Mouse (Mus musculus): ENCODE measurements around the gene Cdca7. TPM values are rescaled to one million over a fixed set of nuclear protein-coding genes. Genes with fewer than 3 reads are reported as not detected.

The Cdca7 gene
- 10.9 and 15.0 TPM in 2 replicates for total RNA-seq (2021)
- long read RNA-seq, experiment 1, transcript Cdca7-201 (9 exons, 2,424 nt) = major isoform, 30 of 33 reads
- long read RNA-seq, experiment 1, partial matches to known transcripts = 1 of 33 reads
- long read RNA-seq, experiment 1, other reads (novel, unspliced or antisense) = 2 of 33 reads
- long read RNA-seq, experiment 2, transcript Cdca7-201 (9 exons, 2,424 nt) = major isoform, 8 of 9 reads
- long read RNA-seq, experiment 2, partial matches to known transcripts = 0 of 9 reads
- long read RNA-seq, experiment 2, other reads (novel, unspliced or antisense) = 1 of 9 reads

- peak; percentile 83 for DNase-seq
Measured at GRCm38 (mm10) chr2:72475797-72476485, at the start of gene Cdca7. Gene Cdca7 (plus strand): TSS chr2:72476159.

- DNase-seq = no peak
Measured at GRCm38 (mm10) chr2:72426776-72427175, 49.2 kb upstream of the Cdca7 start.

GRCm38 (mm10) chr2:72427288-72427687, 48.7 kb upstream of the Cdca7 start:
- DNase-seq = no peak

GRCm38 (mm10) chr2:72438941-72439533, 36.9 kb upstream of the Cdca7 start:
- DNase-seq = peak; percentile 71

- no peak for DNase-seq
Measured at GRCm38 (mm10) chr2:72441010-72441409, 34.9 kb upstream of the Cdca7 start.

GRCm38 (mm10) chr2:72442825-72443224, 33.1 kb upstream of the Cdca7 start:
- DNase-seq = no peak

- DNase-seq = no peak
Measured at GRCm38 (mm10) chr2:72443960-72444359, 32.0 kb upstream of the Cdca7 start.

- no peak for DNase-seq
Measured at GRCm38 (mm10) chr2:72446106-72446505, 29.9 kb upstream of the Cdca7 start.

GRCm38 (mm10) chr2:72446615-72447014, 29.3 kb upstream of the Cdca7 start:
- no peak for DNase-seq

GRCm38 (mm10) chr2:72453563-72453962, 22.4 kb upstream of the Cdca7 start:
- DNase-seq = no peak

- DNase-seq = no peak
Measured at GRCm38 (mm10) chr2:72456189-72456588, 19.8 kb upstream of the Cdca7 start.

GRCm38 (mm10) chr2:72464376-72465014, 11.5 kb upstream of the Cdca7 start:
- DNase-seq = no peak

- DNase-seq = no peak
Measured at GRCm38 (mm10) chr2:72467604-72468003, 8.4 kb upstream of the Cdca7 start.

GRCm38 (mm10) chr2:72471415-72472070, 4.4 kb upstream of the Cdca7 start:
- no peak for DNase-seq

- no peak for DNase-seq
Measured at GRCm38 (mm10) chr2:72474531-72475287, 1.2 kb upstream of the Cdca7 start.

GRCm38 (mm10) chr2:72475423-72475796, 549 bp upstream of the Cdca7 start:
- DNase-seq = no peak

- DNase-seq = peak; percentile 54
Measured at GRCm38 (mm10) chr2:72476486-72477211, 690 bp downstream of the Cdca7 start.

GRCm38 (mm10) chr2:72477221-72477620, 1.3 kb downstream of the Cdca7 start:
- no peak for DNase-seq

- no peak for DNase-seq
Measured at GRCm38 (mm10) chr2:72478176-72478575, 2.2 kb downstream of the Cdca7 start.

- DNase-seq = no peak
Measured at GRCm38 (mm10) chr2:72478921-72479320, 3.0 kb downstream of the Cdca7 start.

- no peak for DNase-seq
Measured at GRCm38 (mm10) chr2:72479818-72480217, 3.9 kb downstream of the Cdca7 start.
